In the genomic region with DNA sequence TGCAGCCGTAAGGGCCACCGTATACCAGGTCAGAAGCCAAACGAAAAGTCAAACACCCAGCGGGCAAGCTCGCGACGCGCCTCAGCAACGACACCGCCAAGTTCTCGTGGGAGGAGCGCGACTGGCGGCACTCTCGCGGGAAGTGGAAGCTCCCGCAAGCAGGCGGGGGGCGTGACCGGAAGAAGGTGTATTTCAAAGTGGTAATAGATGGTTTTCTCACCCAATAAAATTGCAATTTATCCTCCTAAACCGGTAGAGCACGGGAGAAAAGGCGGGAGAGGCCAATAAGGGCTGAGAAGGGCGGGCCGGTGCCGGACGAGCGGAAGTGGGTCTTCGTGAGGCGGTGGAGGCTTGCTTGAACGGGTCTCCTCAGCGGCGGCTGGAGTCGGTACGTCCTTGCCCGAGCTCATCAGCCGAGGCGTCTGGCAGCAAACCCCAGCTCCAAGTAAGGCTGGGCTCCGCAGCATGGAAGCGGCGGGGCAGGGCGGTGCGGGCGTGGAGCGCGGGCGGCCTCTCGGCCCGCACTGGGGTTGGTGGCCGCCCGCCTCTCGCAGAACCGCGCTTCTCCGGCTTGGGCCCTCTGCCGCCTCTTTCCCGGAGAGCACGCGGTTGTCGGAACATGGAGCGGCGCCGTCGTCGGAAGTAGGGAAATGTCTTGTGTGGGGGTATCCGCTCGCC, we compare ENCODE assay signal across 7 mouse cellular contexts. TPM values are rescaled to one million over a fixed set of nuclear protein-coding genes. Genes with fewer than 3 reads are reported as not detected.
DNase-seq lines count a peak whose midpoint lies in the region; ATAC-seq lines count a peak whose summit lies in the region.

A gene (plus strand): TSS at position 193 of the 678 bp plus-strand sequence.

- no peaks in the 10 kb centered on the region for H3K27me3 ChIP-seq in embryonic facial prominence, embryonic 11.5 days (ENCODE audit: control insufficient read depth, insufficient read depth, low read length)
- H3K27me3 ChIP-seq in limb, embryonic 10.5 days (ENCODE audit: low read depth, poor library complexity, severe bottlenecking), result no peaks in the 10 kb centered on the region
- H3K27me3 ChIP-seq in midbrain, embryonic 13.5 days, result no peaks in the 10 kb centered on the region

- H3K36me3 ChIP-seq in embryonic facial prominence, embryonic 11.5 days (replicated peaks; ENCODE audit: control insufficient read depth, insufficient read depth, low read depth, low read length), result no peaks in the 10 kb centered on the region
- H3K36me3 ChIP-seq in limb, embryonic 10.5 days, result peaks cover 24% of the 10 kb centered on the region
- 0 out of 2 replicates have a peak, but pooled peaks cover 4% of the 10 kb centered on the region for H3K36me3 ChIP-seq in midbrain, embryonic 13.5 days

- H3K4me3 ChIP-seq in embryonic facial prominence, embryonic 11.5 days (ENCODE audit: low read depth, low read length), result peak within 1 kb of the TSS; percentile 98
- peak within 1 kb of the TSS; percentile 97 for H3K4me3 ChIP-seq in limb, embryonic 10.5 days
- H3K4me3 ChIP-seq in midbrain, embryonic 13.5 days (replicated peaks), result peak within 1 kb of the TSS; percentile 99

- peak within 1 kb of the TSS; percentile 95 for H3K27ac ChIP-seq in embryonic facial prominence, embryonic 11.5 days (replicated peaks; ENCODE audit: low read depth, low read length)
- peak within 1 kb of the TSS; percentile 99 for H3K27ac ChIP-seq in limb, embryonic 10.5 days
- H3K27ac ChIP-seq in midbrain, embryonic 13.5 days, result peak within 1 kb of the TSS; percentile 94

- H3K9ac ChIP-seq in embryonic facial prominence, embryonic 11.5 days (replicated peaks; ENCODE audit: low read length), result peak within 1 kb of the TSS; percentile 92
- H3K9ac ChIP-seq in midbrain, embryonic 13.5 days (replicated peaks), result peak within 1 kb of the TSS; percentile 99

- peak within 1 kb of the TSS; percentile 73 for H3K4me2 ChIP-seq in embryonic facial prominence, embryonic 11.5 days (ENCODE audit: low read depth, low read length)
- H3K4me2 ChIP-seq in midbrain, embryonic 13.5 days (replicated peaks), result peak within 1 kb of the TSS; percentile 92

- ATAC-seq in embryonic facial prominence, embryonic 11.5 days (replicated peaks; ENCODE audit: insufficient number of reproducible peaks, low FRiP score, low TSS enrichment, low read depth), result peak; percentile 97
- peak; percentile 84 for ATAC-seq in granulocyte monocyte progenitor cell, adult 5-6 weeks (replicated peaks; ENCODE audit: poor library complexity, severe bottlenecking)
- ATAC-seq in midbrain, embryonic 13.5 days, result peak; percentile 99

- H3K9me3 ChIP-seq in embryonic facial prominence, embryonic 11.5 days (replicated peaks; ENCODE audit: control insufficient read depth, low read length), result no peaks in the 10 kb centered on the region
- H3K9me3 ChIP-seq in limb, embryonic 10.5 days (replicated peaks), result no peaks in the 10 kb centered on the region
- H3K9me3 ChIP-seq in midbrain, embryonic 13.5 days, result no peaks in the 10 kb centered on the region

- peak; percentile 99 for DNase-seq in adrenal gland, postnatal 14 days
- DNase-seq in embryonic facial prominence, embryonic 11.5 days (ENCODE audit: low spot score), result peak; percentile 99
- DNase-seq in kidney, adult 11 months, result peak; percentile 98
- DNase-seq in limb, embryonic 10.5 days (ENCODE audit: low spot score), result peak; percentile 99
- peak; percentile 97 for DNase-seq in spleen, adult 12 weeks (ENCODE audit: low spot score)

- no peaks in the 10 kb centered on the region for H3K4me1 ChIP-seq in embryonic facial prominence, embryonic 11.5 days (ENCODE audit: control insufficient read depth, insufficient read depth, low read length)
- H3K4me1 ChIP-seq in limb, embryonic 10.5 days, result peaks cover 19% of the 10 kb centered on the region
- H3K4me1 ChIP-seq in midbrain, embryonic 13.5 days (replicated peaks), result peaks cover 38% of the 10 kb centered on the region

- WGBS in embryonic facial prominence, embryonic 11.5 days, result under 1% methylated on average over 67 of the region's 67 CpGs
- under 1% methylated on average over 67 of the region's 67 CpGs for WGBS in limb, embryonic 10.5 days
- under 1% methylated on average over 63 of the region's 67 CpGs for WGBS in midbrain, embryonic 13.5 days

RNA-seq across cellular contexts. Expression of the gene that starts here (rescaled TPM):
- 99.3 and 112 TPM in 2 replicates for total RNA-seq in adrenal gland, postnatal 14 days (2021)
- 209 and 210 TPM in 2 replicates for polyA plus RNA-seq in embryonic facial prominence, embryonic 11.5 days (2014; fragmentation: Nextera tagmentation; extraction: Ambion mirVana)
- 110 and 114 TPM in 2 replicates for total RNA-seq in granulocyte monocyte progenitor cell, adult 5-6 weeks (2014; fragmentation: Nextera tagmentation)
- 117 and 146 TPM in 2 replicates for total RNA-seq in granulocyte monocyte progenitor cell, adult 5-6 weeks (2017)
- polyA plus RNA-seq in limb, embryonic 10.5 days (2016; fragmentation: Nextera tagmentation; extraction: Ambion mirVana), result 188 and 207 TPM in 2 replicates
- polyA plus RNA-seq in midbrain, embryonic 13.5 days (2015; fragmentation: Nextera tagmentation; extraction: Ambion mirVana), result 136 and 141 TPM in 2 replicates

Comparison
In these comparisons a context has a peak if more than half of its experiments do, and no peak if none do; other contexts are left out.
1. Peak in every context shown above with its lines: DNase-seq, ATAC-seq, H3K4me3 ChIP-seq and H3K27ac ChIP-seq.